Mouse (Mus musculus): ENCODE measurements around the gene Mef2d. TPM values are rescaled to one million over a fixed set of nuclear protein-coding genes. Genes with fewer than 3 reads are reported as not detected.

Gene Mef2d
- polyA plus RNA-seq, 1 experiment = 121 TPM

- TF ChIP-seq MAX (IDR thresholded peaks at IDR 0.05; ENCODE audit: low read depth) = no peak
- TF ChIP-seq POLR2A (IDR thresholded peaks at IDR 0.05; ENCODE audit: insufficient read length, low read depth) = peak; percentile 16
- Histone ChIP-seq H3K27me3 (ENCODE audit: control insufficient read depth, insufficient read depth, insufficient read length) (no peaks in the 10 kb centered on the region), H3ac (ENCODE audit: control insufficient read depth, insufficient read length) (no peak overlapping the region), H3K79me2 (ENCODE audit: control insufficient read depth, insufficient read depth) (peaks cover 12% of the 10 kb centered on the region), H3K36me3 (ENCODE audit: control insufficient read depth, insufficient read depth) (peaks cover 69% of the 10 kb centered on the region), H3K4me3 (no peak overlapping the region), H3K4me2 (ENCODE audit: low read depth) (no peak overlapping the region)
Observed at GRCm38 (mm10) chr3:88160856-88161255, 18.7 kb downstream of the Mef2d start.

DNA sequence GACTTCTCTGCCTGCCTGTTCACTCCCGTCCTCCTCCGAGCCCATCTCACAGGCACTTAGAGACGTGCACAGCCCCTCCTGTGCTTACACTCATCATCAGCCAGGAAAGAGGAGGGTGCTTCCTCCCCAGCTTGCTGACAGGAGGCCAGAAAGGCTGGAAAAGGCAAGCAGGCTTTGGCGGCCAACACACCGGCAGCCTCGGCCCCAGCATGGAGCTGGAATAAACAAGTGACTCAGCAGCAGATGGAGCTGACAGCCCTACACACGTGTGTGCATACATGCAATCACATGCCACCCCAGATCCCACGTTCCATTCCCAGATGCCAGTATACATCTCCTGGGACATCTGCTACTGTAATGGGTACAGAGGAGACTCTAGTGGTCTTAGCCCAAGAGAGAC, 20.1 kb downstream of the Mef2d start:
- H3K4me3 ChIP-seq = no peak overlapping the region
- peaks cover 64% of the 10 kb centered on the region for H3K36me3 ChIP-seq (ENCODE audit: control insufficient read depth, insufficient read depth)
- peaks cover 3% of the 10 kb centered on the region for H3K79me2 ChIP-seq (ENCODE audit: control insufficient read depth, insufficient read depth)
- H3K4me2 ChIP-seq (ENCODE audit: low read depth) = no peak overlapping the region
- TF ChIP-seq CEBPB (IDR thresholded peaks at IDR 0.05; ENCODE audit: insufficient read depth, poor library complexity, severe bottlenecking) (no peak), MAX (IDR thresholded peaks at IDR 0.05; ENCODE audit: low read depth) (no peak), REST (IDR thresholded peaks at IDR 0.05; ENCODE audit: insufficient read depth, insufficient read length) (no peak), TCF12 (IDR thresholded peaks at IDR 0.05; ENCODE audit: insufficient read depth, poor library complexity, severe bottlenecking) (no peak), E2F4 (IDR thresholded peaks at IDR 0.05; ENCODE audit: insufficient read depth) (no peak), MYOD1 (IDR thresholded peaks at IDR 0.05; ENCODE audit: control insufficient read depth in 1 of 3, insufficient read length in 2 of 3, low read depth in 2 of 3) (no peak), SRF (IDR thresholded peaks at IDR 0.05; ENCODE audit: control insufficient read depth, insufficient read length, low read depth) (no peak), POLR2A (IDR thresholded peaks at IDR 0.05; ENCODE audit: insufficient read length, low read depth) (peak; percentile 30), POLR2AphosphoS2 (IDR thresholded peaks at IDR 0.05; ENCODE audit: insufficient read length, low read depth) (peak; percentile 28), TCF3 (IDR thresholded peaks at IDR 0.05; ENCODE audit: insufficient read length, low read depth) (no peak), USF1 (IDR thresholded peaks at IDR 0.05; ENCODE audit: low read depth) (no peak), MYOG (IDR thresholded peaks at IDR 0.05; ENCODE audit: control insufficient read depth in 1 of 3, insufficient read depth in 1 of 3, insufficient read length in 2 of 3, low read depth in 2 of 3) (peak in 1 of 3 experiments; percentile 2)
- H3ac ChIP-seq (ENCODE audit: control insufficient read depth, insufficient read length) = no peak overlapping the region
- no peaks in the 10 kb centered on the region for H3K27me3 ChIP-seq (ENCODE audit: control insufficient read depth, insufficient read depth, insufficient read length)

DNA sequence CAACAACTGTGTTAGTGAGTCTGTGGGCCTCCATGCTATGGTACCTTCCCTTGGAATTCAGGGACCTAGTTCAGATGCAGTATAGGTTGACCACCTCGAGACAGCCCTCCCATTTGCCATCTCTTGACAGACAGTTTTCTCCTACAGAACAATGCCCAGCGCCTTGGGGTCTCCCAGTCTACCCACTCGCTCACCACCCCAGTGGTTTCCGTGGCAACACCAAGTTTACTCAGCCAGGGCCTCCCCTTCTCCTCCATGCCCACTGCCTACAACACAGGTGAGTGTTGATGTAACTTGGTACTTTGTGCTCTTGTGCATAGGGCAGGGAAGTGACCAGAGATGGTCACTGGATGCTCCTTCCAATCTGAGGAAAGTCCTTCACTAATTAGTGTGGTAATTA, 20.6 kb downstream of the Mef2d start:
- TF ChIP-seq CEBPB (IDR thresholded peaks at IDR 0.05; ENCODE audit: insufficient read depth, poor library complexity, severe bottlenecking) = no peak
- no peak for TF ChIP-seq MYOD1 (IDR thresholded peaks at IDR 0.05; ENCODE audit: control insufficient read depth in 1 of 3, insufficient read length in 2 of 3, low read depth in 2 of 3)
- no peak for TF ChIP-seq POLR2A (IDR thresholded peaks at IDR 0.05; ENCODE audit: insufficient read length, low read depth)
- TF ChIP-seq MYOG (IDR thresholded peaks at IDR 0.05; ENCODE audit: control insufficient read depth in 1 of 3, insufficient read depth in 1 of 3, insufficient read length in 2 of 3, low read depth in 2 of 3) = no peak
- no peak for TF ChIP-seq TCF12 (IDR thresholded peaks at IDR 0.05; ENCODE audit: insufficient read depth, poor library complexity, severe bottlenecking)
- TF ChIP-seq MAX (IDR thresholded peaks at IDR 0.05; ENCODE audit: low read depth) = no peak
- no peak for TF ChIP-seq USF1 (IDR thresholded peaks at IDR 0.05; ENCODE audit: low read depth)

GRCm38 (mm10) chr3:88163847-88164246, 21.7 kb downstream of the Mef2d start:
- H3K27me3 ChIP-seq (ENCODE audit: control insufficient read depth, insufficient read depth, insufficient read length) = no peaks in the 10 kb centered on the region

More for the DNA sequence above, 20.6 kb downstream of the Mef2d start:
- Histone ChIP-seq H3K4me3 (no peak overlapping the region), H3K79me2 (ENCODE audit: control insufficient read depth, insufficient read depth) (peaks cover 3% of the 10 kb centered on the region), H3ac (ENCODE audit: control insufficient read depth, insufficient read length) (no peak overlapping the region), H3K27me3 (ENCODE audit: control insufficient read depth, insufficient read depth, insufficient read length) (no peaks in the 10 kb centered on the region), H3K4me2 (ENCODE audit: low read depth) (no peak overlapping the region), H3K36me3 (ENCODE audit: control insufficient read depth, insufficient read depth) (peaks cover 59% of the 10 kb centered on the region)

DNA sequence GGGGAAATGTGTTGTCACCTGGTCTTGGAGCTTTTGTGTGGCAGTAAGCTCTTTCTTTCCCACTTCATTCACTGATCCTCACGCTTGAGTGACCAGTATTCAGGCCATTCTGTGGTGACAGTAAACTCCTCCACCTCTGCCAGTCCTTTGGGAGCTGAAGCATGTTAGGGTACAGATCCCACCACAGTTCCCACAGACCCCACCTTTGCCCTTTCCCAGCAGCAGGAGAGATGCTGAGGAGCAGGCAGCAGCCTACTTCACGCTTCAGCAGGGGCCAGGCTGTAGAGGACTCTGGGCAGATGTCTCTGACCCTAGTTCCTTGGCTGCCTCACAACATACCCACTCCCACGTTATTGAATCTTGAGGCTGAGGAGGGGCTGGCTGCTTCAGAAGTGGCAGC, 22.1 kb downstream of the Mef2d start:
- H3K79me2 ChIP-seq (ENCODE audit: control insufficient read depth, insufficient read depth) = peaks cover 3% of the 10 kb centered on the region
- H3K4me2 ChIP-seq (ENCODE audit: low read depth) = no peak overlapping the region
- no peaks in the 10 kb centered on the region for H3K27me3 ChIP-seq (ENCODE audit: control insufficient read depth, insufficient read depth, insufficient read length)
- no peak overlapping the region for H3ac ChIP-seq (ENCODE audit: control insufficient read depth, insufficient read length)
- no peak for TF ChIP-seq MAX (IDR thresholded peaks at IDR 0.05; ENCODE audit: low read depth)
- no peak for TF ChIP-seq TCF3 (IDR thresholded peaks at IDR 0.05; ENCODE audit: insufficient read length, low read depth)
- TF ChIP-seq USF1 (IDR thresholded peaks at IDR 0.05; ENCODE audit: low read depth) = no peak
- peaks cover 63% of the 10 kb centered on the region for H3K36me3 ChIP-seq (ENCODE audit: control insufficient read depth, insufficient read depth)
- H3K4me3 ChIP-seq = no peak overlapping the region

More at GRCm38 (mm10) chr3:88163847-88164246, 21.7 kb downstream of the Mef2d start:
- TF ChIP-seq POLR2AphosphoS2 (IDR thresholded peaks at IDR 0.05; ENCODE audit: insufficient read length, low read depth) = peak; percentile 29
- TF ChIP-seq MYOD1 (IDR thresholded peaks at IDR 0.05; ENCODE audit: control insufficient read depth in 1 of 3, insufficient read length in 2 of 3, low read depth in 2 of 3) = no peak
- H3K36me3 ChIP-seq (ENCODE audit: control insufficient read depth, insufficient read depth) = peaks cover 59% of the 10 kb centered on the region
- no peak overlapping the region for H3K4me3 ChIP-seq
- H3K79me2 ChIP-seq (ENCODE audit: control insufficient read depth, insufficient read depth) = peaks cover 3% of the 10 kb centered on the region
- H3K4me2 ChIP-seq (ENCODE audit: low read depth) = no peak overlapping the region
- no peak overlapping the region for H3ac ChIP-seq (ENCODE audit: control insufficient read depth, insufficient read length)

DNA sequence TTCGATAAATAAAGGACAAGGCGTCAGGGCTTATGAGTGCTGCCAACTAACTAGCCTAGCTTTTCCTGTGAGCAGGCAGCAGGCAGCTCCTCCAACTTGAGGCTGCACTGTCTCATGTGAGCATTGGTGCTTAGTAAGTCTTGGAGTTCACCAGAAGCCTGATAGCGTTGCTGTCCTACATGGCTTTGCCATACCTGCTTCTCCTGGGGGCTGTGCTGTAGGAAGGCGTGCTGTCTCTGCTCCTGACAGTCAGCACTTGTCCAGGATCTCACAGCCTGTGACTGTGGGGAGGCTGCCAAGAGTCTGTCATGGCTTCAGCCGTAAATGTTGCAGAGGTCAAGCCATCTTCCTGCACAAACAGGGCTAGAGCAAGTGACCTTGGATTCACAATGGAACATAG, 23.9 kb downstream of the Mef2d start:
- TF ChIP-seq SRF (IDR thresholded peaks at IDR 0.05; ENCODE audit: control insufficient read depth, insufficient read length, low read depth) (no peak), POLR2AphosphoS2 (IDR thresholded peaks at IDR 0.05; ENCODE audit: insufficient read length, low read depth) (peak; percentile 50)
- Histone ChIP-seq H3K4me2 (ENCODE audit: low read depth) (no peak overlapping the region), H3K79me2 (ENCODE audit: control insufficient read depth, insufficient read depth) (peaks cover 3% of the 10 kb centered on the region), H3K36me3 (ENCODE audit: control insufficient read depth, insufficient read depth) (peaks cover 60% of the 10 kb centered on the region), H3K4me3 (no peak overlapping the region), H3ac (ENCODE audit: control insufficient read depth, insufficient read length) (no peak overlapping the region), H3K27me3 (ENCODE audit: control insufficient read depth, insufficient read depth, insufficient read length) (no peaks in the 10 kb centered on the region)

Data from myocyte (in vitro differentiated cells).